Mouse (Mus musculus): ENCODE data around the gene Mlf2.

Gene Mlf2

DNA sequence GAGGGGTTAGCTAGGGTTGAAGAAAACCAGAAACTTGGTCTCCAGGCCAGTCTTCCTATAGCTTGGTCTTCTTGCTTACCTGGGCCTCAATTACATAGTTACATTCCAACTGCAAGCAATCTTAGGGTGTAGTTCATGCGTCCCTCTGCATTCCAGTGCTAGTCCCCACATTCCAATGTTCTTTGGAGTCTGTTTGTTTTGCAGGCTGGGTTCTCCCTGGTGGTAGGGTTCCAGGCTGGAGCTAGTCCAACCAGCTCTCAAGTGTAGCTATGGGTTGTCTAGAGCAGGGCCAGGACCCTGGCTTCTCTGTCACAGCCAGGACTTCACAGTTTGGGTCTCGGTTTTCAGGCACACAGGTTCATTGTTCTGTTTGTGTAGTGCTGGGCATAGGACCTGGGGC is 6.3 kb downstream of the Mlf2 start:
- DNase-seq = no peak

DNA sequence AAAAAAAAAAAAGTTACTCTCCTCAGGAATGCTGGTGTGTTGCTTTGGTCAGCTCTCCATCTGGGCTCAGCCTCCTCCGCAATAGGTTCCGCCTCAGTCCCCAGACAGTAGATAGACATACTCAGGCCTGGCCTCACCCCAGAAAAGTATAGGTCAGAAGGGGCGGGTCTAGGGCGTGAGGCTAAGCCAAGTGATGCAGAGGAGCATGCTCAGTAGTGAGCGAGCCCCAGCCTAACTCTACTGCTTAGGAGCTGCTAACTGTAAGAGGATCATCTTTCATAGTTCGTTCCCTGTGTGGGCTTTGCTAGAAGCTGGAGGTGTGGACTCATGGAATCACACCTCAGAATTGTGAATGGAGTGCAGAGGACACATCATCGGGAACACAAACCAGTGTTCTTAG is 7.4 kb downstream of the Mlf2 start:
- no peak for DNase-seq

DNA sequence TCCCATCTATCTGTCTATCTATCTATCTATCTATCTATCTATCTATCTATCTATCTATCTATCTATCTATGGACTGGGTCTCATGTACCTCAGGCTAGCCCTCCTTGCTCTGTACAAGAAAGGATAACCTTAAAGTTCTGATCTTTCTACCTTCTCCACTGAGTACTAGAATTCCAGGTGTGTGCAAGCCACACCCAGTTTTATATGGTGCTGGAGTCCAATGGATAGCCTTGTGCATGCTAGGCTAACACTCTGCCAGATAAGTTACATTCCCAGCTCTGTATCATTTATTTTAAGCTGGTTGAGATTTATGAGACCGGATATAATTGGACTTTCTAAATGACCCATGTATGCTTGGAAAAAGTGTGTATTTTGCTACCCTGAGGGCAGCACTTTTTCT is 10.5 kb downstream of the Mlf2 start:
- DNase-seq = no peak

DNA sequence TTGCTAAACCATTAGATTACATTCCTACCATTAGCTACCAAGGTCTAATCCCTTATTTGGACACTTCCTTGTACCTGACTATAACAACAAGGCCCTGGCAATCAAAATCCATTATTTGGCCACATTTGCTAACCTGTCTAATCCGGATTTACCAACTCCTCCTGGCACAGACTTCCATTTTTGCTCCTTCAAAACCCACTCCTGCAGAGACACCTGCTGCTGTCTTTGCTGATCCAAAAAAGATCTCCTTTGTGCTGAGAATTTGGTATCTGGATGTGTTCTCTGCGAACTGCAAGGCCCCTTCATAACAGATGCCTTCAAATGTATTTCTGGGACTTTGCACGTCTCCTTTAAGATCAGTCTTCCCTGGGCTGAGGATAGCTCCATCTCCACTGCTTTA is 12.3 kb downstream of the Mlf2 start:
- DNase-seq = no peak

DNA sequence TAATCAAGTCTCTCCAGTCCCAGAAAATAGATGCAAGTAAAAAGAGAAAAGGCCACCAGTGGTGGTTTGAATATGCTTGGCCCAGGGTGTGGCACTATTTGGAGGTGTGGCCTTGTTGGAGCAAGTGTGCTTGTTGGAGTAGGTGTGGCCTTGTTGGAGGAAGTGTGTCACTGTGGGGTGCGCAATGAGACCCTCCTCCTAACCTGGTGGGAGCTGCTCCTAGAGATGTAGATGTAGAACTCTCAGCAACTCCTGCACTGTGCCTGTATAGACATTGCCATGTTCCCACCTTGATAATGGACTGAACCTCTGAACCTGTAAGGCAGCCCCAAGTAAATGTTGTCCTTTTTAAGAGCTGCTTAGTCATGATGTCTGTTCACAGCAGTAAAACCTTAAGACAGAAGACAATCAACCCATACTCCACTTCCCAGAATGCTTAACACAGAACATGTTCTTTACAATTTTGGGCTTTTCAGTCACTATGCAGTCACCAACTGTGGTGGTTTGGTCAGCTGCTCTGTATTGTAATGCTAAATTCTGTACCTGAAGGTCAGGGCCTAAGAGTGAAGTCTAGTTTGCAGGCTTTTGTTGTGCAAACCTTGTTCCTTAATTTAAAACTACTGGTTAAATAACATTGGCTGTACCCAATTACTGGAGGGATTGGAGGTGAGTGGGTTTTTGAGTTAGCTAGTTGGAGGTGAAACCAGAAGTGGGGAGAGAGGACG is 23.0 kb downstream of the Mlf2 start:
- DNase-seq = no peak

DNA sequence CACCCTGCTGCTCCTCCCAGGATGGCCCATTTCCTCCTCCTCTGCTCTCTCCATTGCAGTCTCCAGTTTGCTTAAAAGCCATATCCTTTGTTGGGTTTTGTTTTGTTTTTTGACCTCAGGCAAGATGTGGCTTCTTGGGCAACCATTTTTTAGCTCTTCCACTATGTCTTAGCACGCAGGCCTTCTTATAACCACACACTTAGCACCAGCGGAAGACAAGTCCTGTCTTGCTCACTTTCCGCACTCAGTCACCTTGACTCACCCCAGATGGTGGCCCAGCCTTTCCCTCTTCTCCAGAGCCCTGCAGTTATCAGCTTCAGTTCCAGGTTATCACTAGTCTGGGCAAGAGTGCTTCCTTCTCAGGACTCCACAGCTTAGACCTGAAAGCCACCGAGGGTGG is 24.0 kb downstream of the Mlf2 start:
- DNase-seq = no peak

- no peak for DNase-seq
Measured at GRCm38 (mm10) chr6:124958127-124958526, 26.9 kb downstream of the Mlf2 start.

- DNase-seq = no peak
Measured at GRCm38 (mm10) chr6:124959960-124960359, 28.8 kb downstream of the Mlf2 start.

- no peak for DNase-seq
Measured at GRCm38 (mm10) chr6:124961021-124961420, 29.8 kb downstream of the Mlf2 start.

GRCm38 (mm10) chr6:124964638-124965037 is 33.5 kb downstream of the Mlf2 start:
- DNase-seq = no peak

DNA sequence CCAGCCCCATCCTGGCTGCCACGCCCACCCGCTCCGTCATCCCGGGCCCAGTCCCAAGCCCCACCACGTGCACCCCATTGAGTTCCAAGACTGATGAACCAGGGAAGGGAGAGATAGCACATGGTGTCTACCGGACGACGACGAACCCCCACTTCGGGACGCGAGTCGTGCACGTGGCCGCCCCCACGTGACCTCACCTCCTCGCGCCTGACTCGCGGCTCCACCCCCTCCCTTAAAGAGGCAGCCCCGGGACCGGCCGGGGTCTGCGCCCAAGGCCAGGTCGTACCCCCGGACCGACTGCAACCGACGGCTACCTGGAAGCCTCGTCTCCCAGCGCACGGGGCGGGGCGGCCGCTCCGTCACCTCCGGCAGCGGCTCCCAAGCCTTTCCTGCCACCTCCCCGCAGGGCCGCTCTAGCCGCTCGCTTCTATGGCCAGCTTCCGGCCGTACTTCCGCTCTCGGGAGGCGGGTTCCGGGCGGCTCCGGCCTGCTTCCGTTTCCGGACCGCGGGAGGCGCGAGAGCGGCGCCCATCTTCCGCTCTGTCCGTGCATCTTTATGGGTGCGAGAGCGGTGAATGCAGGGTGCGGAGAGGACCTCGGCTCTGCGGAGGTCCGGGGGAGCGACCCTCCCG is 34.0 kb downstream of the Mlf2 start, which contains the start of gene Cops7a:
TSS of gene Cops7a (minus strand) at position 451 of the 632 bp plus-strand sequence.
- DNase-seq = peak; percentile 97

DNA sequence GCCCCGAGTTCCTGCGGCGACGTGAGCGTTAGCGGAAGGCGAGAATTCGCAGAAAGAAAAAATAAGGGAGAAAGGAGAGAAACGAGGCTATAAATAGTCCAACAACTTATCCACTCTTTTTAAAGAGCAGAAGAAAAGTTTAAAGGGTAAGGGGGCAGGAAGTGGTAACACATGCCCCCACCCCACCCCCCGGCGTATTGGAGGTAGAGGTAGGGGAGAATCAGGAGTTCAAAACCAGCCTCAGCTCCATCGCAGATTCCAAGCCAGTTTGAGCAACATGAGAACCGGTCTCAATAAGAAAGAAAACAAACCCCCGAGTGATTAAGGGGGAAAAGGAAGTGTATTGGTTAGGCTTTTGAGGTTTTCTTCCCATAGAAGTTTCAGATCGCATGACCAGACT is 34.6 kb downstream of the Mlf2 start:
- DNase-seq = no peak

- DNase-seq = no peak
Measured at GRCm38 (mm10) chr6:124966466-124967118, 35.4 kb downstream of the Mlf2 start.

DNA sequence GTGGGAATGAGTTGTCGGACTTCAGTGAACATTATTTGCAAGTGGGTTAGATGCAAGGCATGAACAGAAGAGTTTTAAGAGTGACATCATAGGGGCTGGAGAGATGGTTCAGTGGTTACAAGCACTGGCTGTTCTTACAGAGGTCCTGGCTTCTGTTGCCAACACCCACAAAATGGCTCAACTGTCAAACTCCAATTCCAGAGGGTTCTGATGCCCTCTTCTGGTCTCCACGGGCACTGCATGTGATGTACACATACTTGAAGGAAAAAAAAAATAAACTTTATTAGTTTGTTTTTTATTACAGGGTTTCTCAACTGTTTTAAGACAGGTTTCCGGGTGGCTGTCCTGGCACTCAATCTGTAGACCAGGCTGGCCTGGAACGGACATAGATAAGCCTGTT is 36.6 kb downstream of the Mlf2 start:
- peak; percentile 68 for DNase-seq

Data from lung, postnatal 14 days (tissue).